Mouse (Mus musculus) forebrain, embryonic 16.5 days (tissue): ENCODE data around the gene Zscan29. TPM values are rescaled to one million over a fixed set of nuclear protein-coding genes. Genes with fewer than 3 reads are reported as not detected.

Experiments
- ATAC-seq: fragments of 200-750 bp; cut with Nextera tagmentation; 2 replicates; pipeline ENCODE4 v1.8.0; 2017; ENCODE audit warnings: mild to moderate bottlenecking, moderate library complexity
- H3K27ac ChIP-seq: fragments of 300-500 bp; sonication (generic); 2 replicates; pipeline ENCODE4 v1.5.1; 2014; ENCODE audit warnings: low read length, control low read depth
- H3K27me3 ChIP-seq: fragments of 300-500 bp; sonication (generic); replicated peaks from 2 replicates; pipeline ENCODE4 v1.6.1; 2014; ENCODE audit warnings: low read length; ENCODE audit not compliant: control insufficient read depth, insufficient read depth
- H3K36me3 ChIP-seq: fragments of 300-500 bp; sonication (generic); 2 replicates; pipeline ENCODE4 v1.6.1; 2014; ENCODE audit not compliant: control insufficient read depth, insufficient read depth
- H3K4me1 ChIP-seq: fragments of 300-500 bp; sonication (generic); replicated peaks from 2 replicates; pipeline ENCODE4 v1.6.1; 2014; ENCODE audit warnings: low read length; ENCODE audit not compliant: control insufficient read depth, insufficient read depth
- H3K4me2 ChIP-seq: fragments of 300-500 bp; sonication (generic); 2 replicates; pipeline ENCODE4 v1.6.1; 2014; ENCODE audit warnings: mild to moderate bottlenecking, low read length, control low read depth
- H3K4me3 ChIP-seq: fragments of 300-500 bp; sonication (generic); replicated peaks from 2 replicates; pipeline ENCODE4 v1.5.1; 2014; ENCODE audit warnings: mild to moderate bottlenecking, low read length, control low read depth
- H3K9ac ChIP-seq: fragments of 300-500 bp; sonication (generic); replicated peaks from 2 replicates; pipeline ENCODE4 v1.6.1; 2014; ENCODE audit warnings: low read depth, low read length, control low read depth
- H3K9me3 ChIP-seq: fragments of 300-500 bp; sonication (generic); 2 replicates; pipeline ENCODE4 v1.6.1; 2016; ENCODE audit warnings: low read length; ENCODE audit not compliant: control insufficient read depth
- WGBS: fragments of 180-500 bp; shearing (Covaris S2); extraction: QIAGEN DNeasy Blood & Tissue Kit; methylation state at CpG from one replicate; pipeline ENCODE4 v1.1.7; 2014; 5-methylcytosine and 5-hydroxymethylcytosine counted together
- polyA plus RNA-seq: library from polyadenylated mRNA; unstranded; fragments of >200 nt; fragmentation: Nextera tagmentation; extraction: Ambion mirVana; gene quantifications from 2 replicates; pipeline ENCODE4 v1.2.1, GENCODE M21; 2015

Zscan29 gene
- polyA plus RNA-seq, 1 experiment from 2014 or later: 9.3 TPM

GRCm38 (mm10) chr2:121183431-121183830, 12.5 kb upstream of the Zscan29 start:
- no peak overlapping the region for H3K4me2 ChIP-seq
- peaks cover 33% of the 10 kb centered on the region for H3K36me3 ChIP-seq
- no peak overlapping the region for H3K9ac ChIP-seq
- H3K27me3 ChIP-seq: no peaks in the 10 kb centered on the region
- 89% methylated on average over 5 of the region's 5 CpGs for WGBS
- no peaks in the 10 kb centered on the region for H3K9me3 ChIP-seq
- no peak overlapping the region for H3K27ac ChIP-seq
- no peaks in the 10 kb centered on the region for H3K4me1 ChIP-seq
- no peak for ATAC-seq
- H3K4me3 ChIP-seq: no peak overlapping the region

DNA sequence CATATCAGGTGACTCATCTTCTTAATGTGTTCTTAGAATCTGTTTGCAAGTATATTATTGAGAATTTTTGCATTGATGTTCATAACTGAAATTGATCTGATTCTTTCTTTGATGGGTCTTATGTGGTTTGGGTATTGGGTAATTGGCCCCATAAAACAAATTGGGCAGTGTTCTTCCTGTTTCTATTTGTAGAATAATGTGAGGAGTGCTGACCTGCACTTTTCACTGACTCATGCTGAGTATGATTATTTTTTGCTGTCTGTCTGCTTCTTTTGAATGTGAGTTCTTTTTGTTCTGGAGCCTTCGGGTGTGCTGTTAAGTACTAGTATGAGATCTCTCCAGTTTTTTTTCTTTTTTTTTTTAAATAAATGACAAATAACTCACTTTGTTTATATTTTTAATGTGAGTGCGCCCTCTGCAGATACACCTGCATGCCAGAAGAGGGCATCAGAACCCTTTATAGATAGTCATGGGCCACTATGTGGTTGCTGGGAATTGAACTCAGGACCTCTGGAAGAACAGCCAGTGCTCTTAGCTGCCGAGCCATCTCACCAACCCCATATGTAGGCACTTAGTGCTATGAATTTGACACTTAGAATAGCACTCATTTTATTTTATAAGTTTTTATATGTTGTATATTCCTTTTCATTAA, 8.0 kb upstream of the Zscan29 start:
- no peaks in the 10 kb centered on the region for H3K9me3 ChIP-seq
- no peaks in the 10 kb centered on the region for H3K4me1 ChIP-seq
- H3K4me3 ChIP-seq: no peak overlapping the region
- H3K4me2 ChIP-seq: no peak overlapping the region
- H3K27me3 ChIP-seq: no peaks in the 10 kb centered on the region
- peaks cover 23% of the 10 kb centered on the region for H3K36me3 ChIP-seq
- ATAC-seq: no peak
- H3K9ac ChIP-seq: no peak overlapping the region
- WGBS: 96% methylated on average over 3 of the region's 3 CpGs
- no peak overlapping the region for H3K27ac ChIP-seq

- WGBS: under 1% methylated on average over 38 of the region's 38 CpGs
- ATAC-seq: peak; percentile 62
Measured at GRCm38 (mm10) chr2:121170481-121170971, 399 bp downstream of the Zscan29 start, which contains the start of gene Tubgcp4. TSS of gene Tubgcp4 (plus strand) at chr2:121170654.

GRCm38 (mm10) chr2:121169902-121170301, 1.0 kb downstream of the Zscan29 start:
- no peaks in the 10 kb centered on the region for H3K27me3 ChIP-seq
- ATAC-seq: no peak
- H3K27ac ChIP-seq: no peak overlapping the region
- no peaks in the 10 kb centered on the region for H3K9me3 ChIP-seq
- peaks cover 19% of the 10 kb centered on the region for H3K4me1 ChIP-seq
- peaks cover 6% of the 10 kb centered on the region; the same call in 1 of the 2 replicates for H3K36me3 ChIP-seq
- peak overlapping the region; percentile 94 for H3K4me2 ChIP-seq
- H3K4me3 ChIP-seq: peak overlapping the region; percentile 85
- peak overlapping the region; percentile 86 for H3K9ac ChIP-seq
- 4% methylated on average over 9 of the region's 9 CpGs for WGBS

More at GRCm38 (mm10) chr2:121170481-121170971, 399 bp downstream of the Zscan29 start, which contains the start of gene Tubgcp4:
- H3K36me3 ChIP-seq: peaks cover 6% of the 10 kb centered on the region; the same call in 1 of the 2 replicates
- H3K9ac ChIP-seq: peak within 1 kb of the TSS; percentile 86
- peak within 1 kb of the TSS; percentile 85 for H3K4me3 ChIP-seq
- peak within 1 kb of the TSS; percentile 71 for H3K27ac ChIP-seq
- H3K4me2 ChIP-seq: peak within 1 kb of the TSS; percentile 94
- H3K27me3 ChIP-seq: no peaks in the 10 kb centered on the region
- H3K4me1 ChIP-seq: peaks cover 19% of the 10 kb centered on the region
- no peaks in the 10 kb centered on the region for H3K9me3 ChIP-seq

GRCm38 (mm10) chr2:121169173-121169572, 1.8 kb downstream of the Zscan29 start:
- H3K4me2 ChIP-seq: peak overlapping the region; percentile 94
- H3K9me3 ChIP-seq: no peaks in the 10 kb centered on the region
- H3K4me1 ChIP-seq: peaks cover 19% of the 10 kb centered on the region
- H3K4me3 ChIP-seq: peak overlapping the region; percentile 85
- H3K27me3 ChIP-seq: no peaks in the 10 kb centered on the region
- 66% methylated on average over 4 of the region's 4 CpGs for WGBS
- ATAC-seq: no peak
- H3K9ac ChIP-seq: peak overlapping the region; percentile 86
- H3K27ac ChIP-seq: no peak overlapping the region
- peaks cover 6% of the 10 kb centered on the region; the same call in 1 of the 2 replicates for H3K36me3 ChIP-seq

DNA sequence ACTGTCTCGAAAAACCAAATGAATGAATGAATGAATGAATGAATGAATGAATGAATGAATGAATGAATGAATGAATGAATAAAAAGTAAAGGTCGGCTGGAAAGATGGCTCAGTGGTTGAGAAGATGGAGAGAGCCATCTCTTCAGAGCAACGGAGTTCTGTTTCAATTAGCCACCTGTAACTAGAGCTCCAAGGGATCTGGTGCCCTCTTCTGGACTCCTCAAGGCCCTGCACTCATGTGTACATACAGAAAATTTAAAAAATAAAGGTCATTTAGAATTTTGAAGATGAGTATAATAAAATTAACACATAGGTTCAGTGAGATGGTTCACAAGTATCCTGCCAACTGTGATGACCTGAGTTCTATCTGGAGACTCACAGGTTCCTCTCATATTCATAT, 17.8 kb downstream of the Zscan29 start:
- WGBS: 88% methylated on average over 3 of the region's 3 CpGs
- no peak for ATAC-seq
- no peaks in the 10 kb centered on the region for H3K9me3 ChIP-seq
- H3K4me2 ChIP-seq: no peak overlapping the region
- no peaks in the 10 kb centered on the region for H3K27me3 ChIP-seq
- no peak overlapping the region for H3K4me3 ChIP-seq
- H3K4me1 ChIP-seq: no peaks in the 10 kb centered on the region
- H3K27ac ChIP-seq: no peak overlapping the region
- peaks cover 16% of the 10 kb centered on the region for H3K36me3 ChIP-seq
- H3K9ac ChIP-seq: no peak overlapping the region

DNA sequence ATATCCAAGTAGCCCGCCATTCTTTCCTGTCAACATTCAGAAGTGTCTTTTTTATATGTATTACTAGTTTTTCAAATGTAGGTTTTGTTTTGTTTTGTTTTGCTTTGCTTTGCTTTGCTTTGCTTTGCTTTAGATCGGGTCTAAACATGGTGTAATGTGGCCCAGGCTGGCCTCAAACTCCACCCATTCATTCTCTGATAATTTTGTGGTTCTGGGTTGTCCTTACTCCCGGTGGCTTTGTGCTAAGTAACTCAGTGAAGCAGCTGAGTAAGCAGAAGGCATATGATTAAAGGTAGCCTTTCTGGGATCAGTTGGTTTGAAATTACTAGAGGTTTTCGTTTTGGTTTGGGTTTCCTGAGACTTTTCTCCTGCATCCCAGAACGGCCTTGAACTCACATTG, 21.2 kb downstream of the Zscan29 start:
- WGBS: 87% methylated on average over 5 of the region's 5 CpGs
- peaks cover 13% of the 10 kb centered on the region for H3K36me3 ChIP-seq
- H3K4me1 ChIP-seq: no peaks in the 10 kb centered on the region
- H3K4me2 ChIP-seq: no peak overlapping the region
- H3K27ac ChIP-seq: no peak overlapping the region
- no peaks in the 10 kb centered on the region for H3K27me3 ChIP-seq
- H3K9me3 ChIP-seq: no peaks in the 10 kb centered on the region
- no peak overlapping the region for H3K4me3 ChIP-seq
- no peak for ATAC-seq
- H3K9ac ChIP-seq: no peak overlapping the region

DNA sequence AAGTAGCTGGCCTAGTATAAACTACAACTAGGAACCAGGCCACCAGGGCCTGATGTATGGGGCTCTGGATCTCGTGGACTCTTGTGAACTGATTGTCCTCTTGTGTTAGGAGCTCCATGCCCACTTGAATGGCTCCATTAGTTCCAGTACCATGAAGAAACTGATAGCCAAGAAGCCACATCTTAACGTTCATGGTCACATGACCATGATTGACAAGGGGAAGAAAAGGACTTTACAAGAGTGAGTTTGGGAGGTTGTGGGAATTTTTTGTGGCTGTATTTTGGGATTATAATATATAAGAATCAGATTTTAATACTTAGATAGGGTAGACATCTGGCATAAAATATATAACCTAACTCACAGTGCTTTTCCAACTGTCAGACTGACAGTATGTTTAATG, 28.5 kb downstream of the Zscan29 start:
- H3K36me3 ChIP-seq: peaks cover 7% of the 10 kb centered on the region
- H3K9me3 ChIP-seq: no peaks in the 10 kb centered on the region
- no peak overlapping the region for H3K4me2 ChIP-seq
- 53% methylated on average over 2 of the region's 2 CpGs for WGBS
- no peaks in the 10 kb centered on the region for H3K27me3 ChIP-seq
- H3K4me1 ChIP-seq: peaks cover 28% of the 10 kb centered on the region
- no peak overlapping the region for H3K9ac ChIP-seq
- H3K27ac ChIP-seq: no peak overlapping the region
- H3K4me3 ChIP-seq: no peak overlapping the region
- ATAC-seq: no peak

DNA sequence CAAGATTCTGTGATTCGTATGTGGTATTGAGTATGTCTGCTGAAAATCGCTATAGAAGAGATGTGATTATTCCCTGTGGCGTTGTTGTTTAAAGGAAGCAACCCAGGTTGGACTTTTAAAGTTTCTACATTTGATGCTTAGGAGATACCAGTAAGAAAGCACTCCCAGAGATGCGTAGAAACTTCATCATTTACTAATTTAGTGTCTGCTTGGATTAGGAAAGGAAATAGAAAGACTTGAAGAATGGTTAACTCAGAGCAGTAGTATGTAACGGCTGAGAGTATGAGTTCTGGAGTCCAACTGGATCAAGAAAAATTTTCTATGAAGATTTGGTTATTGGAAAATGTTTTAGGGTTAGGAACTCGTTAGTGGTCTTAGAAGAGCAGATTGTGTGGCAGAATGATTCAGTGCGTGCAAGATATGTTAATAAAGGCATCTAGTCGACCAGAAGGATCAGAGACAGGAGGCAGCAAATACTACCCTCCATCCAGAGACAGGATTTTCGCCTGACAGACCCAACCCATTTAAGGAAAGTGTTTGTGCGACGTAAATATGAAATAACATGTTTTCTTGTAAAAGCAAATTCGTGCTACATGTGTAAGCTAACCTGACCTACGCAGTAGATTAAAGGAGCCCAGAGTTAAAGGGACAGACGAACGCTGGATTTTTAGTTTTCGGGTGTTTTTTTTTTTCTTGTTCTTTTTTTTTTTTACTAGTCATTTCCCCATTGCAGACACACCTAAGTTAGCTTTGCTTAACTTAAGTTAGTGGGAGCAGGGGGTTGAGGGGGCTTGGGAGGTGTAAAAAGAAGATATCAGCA, 29.5 kb downstream of the Zscan29 start:
- 62% methylated on average over 16 of the region's 16 CpGs for WGBS
- Histone ChIP-seq H3K27ac (peak overlapping the region; percentile 99), H3K36me3 (peaks cover 3% of the 10 kb centered on the region; the same call in 1 of the 2 replicates), H3K9me3 (no peaks in the 10 kb centered on the region), H3K4me1 (peaks cover 29% of the 10 kb centered on the region), H3K4me3 (peak overlapping the region; percentile 83), H3K27me3 (no peaks in the 10 kb centered on the region), H3K9ac (peak overlapping the region; percentile 90), H3K4me2 (peak overlapping the region; percentile 73)
- no peak for ATAC-seq
